Mouse (Mus musculus) spleen, postnatal 4 days (tissue): ENCODE data around the gene Dclre1b.
A peak's percentile ranks its signal among the peaks of the same experiment; 100 is the strongest.
"Not testable (repeated sequence)": the region's sequence is repeated elsewhere in the genome, so short reads cannot be mapped to it uniquely, and the experiment has no call there.

Experiments
- DNase-seq, 2 experiments: peaks; one replicate each; pipeline ENCODE4 v3.0.0; 2022; ENCODE audit warnings: low spot score in 2 of 2

The Dclre1b gene

GRCm38 (mm10) chr3:103808891-103809798, at the start of gene Dclre1b, which contains the start of the genes Ap4b1 and Gm43064:
Gene Dclre1b, minus strand, starts transcription at chr3:103809444.
Gene Ap4b1, plus strand, starts transcription at chr3:103809520.
Gene Gm43064, plus strand, starts transcription at chr3:103809573.
- peak; percentile 89 to 94 for DNase-seq

DNA sequence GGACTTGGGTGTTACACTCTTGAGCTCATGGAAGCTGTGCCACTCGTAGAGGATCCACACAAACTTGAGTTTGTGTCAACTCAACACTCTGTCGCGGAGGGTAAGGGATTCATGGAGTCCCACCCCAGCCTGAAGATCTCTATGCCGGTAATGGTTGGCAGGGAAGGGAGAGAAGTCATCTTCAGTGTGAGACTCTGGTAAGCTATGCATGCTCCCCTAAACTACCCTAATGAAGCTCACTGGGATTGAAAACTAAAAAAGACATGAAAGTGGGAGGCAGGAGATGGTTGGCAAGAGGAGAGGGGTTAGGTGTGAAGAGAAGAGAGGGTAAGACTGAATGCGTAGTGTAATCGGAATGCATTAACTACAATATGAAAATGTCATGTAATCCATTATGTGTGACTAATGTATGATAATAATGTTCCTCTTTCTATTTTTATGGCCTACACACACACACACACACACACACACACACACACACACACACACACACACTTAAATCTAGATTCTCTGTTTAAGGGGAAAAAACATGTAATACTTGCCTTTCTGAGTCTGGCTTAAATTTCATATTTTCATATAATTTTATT, 48.8 kb upstream of the Dclre1b start:
- DNase-seq: no peak

DNA sequence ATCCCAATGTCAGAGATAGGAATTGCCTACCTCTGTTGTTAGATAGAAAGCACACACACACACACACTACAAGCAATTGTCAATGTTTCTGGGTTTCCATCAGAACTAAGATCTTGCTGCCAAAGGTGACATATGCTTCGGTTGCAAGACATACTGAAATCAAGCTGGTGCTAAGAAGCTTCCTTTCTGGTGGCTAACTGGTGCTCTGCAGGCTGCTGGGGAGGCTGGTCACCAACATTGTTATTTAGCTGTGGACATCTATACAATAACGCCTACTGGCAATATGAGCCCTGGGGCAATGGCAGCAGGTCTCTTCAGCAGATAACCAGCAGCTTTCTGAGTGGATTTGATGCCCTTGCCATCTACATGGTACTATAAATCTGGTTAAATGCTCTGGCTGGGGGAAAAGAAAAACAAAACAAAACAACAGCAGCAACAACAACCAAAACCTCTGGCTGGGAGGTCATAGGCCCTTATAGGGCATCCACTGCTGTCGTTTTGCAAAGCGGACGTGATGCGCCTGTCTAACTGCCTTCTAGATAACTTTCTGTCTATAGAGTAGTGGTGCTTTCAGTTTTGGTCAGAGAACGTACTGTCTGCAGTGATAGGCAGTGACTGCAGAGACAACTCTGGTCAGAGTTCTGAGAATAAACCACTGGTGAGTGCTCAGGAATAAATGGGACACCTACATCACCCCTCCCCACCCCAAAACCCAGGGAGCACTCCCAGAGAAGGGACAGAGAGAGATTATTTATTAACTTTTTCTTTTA, 48.0 kb upstream of the Dclre1b start:
- no peak for DNase-seq

DNA sequence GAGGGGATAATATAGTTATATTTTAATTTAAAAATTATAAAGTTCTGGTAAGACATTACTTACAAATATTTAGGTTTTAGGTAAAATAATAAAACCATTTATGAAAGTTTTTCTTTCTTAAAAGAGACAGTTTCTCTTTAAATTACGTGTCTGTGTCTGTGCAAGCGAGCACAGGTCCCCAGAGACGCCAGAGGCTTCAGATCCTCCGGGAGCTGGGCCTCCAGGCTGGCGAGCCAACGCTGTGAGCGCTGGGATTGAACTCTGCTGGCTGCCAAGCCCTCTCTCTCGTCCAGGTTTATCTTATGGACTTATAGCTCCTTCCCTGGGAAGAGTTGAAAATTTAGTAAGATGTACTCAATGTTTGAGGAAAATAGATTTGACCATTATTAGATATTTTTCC, 44.6 kb upstream of the Dclre1b start:
- no peak for DNase-seq

GRCm38 (mm10) chr3:103852565-103853299, 43.5 kb upstream of the Dclre1b start:
- peak; percentile 71 to 81 for DNase-seq

DNA sequence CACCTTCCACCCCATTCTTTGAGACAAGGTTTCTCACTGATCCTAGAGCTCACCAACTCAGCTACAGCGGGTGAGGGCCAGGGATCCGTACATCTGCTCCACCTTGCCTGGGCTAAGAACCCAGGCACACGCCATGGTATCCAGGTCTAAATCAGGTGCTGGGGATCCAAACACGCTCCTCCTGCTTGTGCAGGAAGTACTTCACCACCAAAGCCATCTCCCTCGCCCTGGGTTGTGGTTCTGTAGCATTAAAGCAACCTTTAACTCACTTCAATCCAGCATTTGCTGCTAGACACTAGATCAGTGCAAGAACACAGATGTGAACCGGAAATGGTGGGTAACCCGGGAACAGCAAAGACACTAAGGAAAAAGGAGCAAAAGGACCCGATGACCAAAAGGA, 42.6 kb upstream of the Dclre1b start:
- no peak for DNase-seq

- no peak for DNase-seq
Observed at GRCm38 (mm10) chr3:103851481-103851880, 42.2 kb upstream of the Dclre1b start.

- DNase-seq: no peak
Observed at GRCm38 (mm10) chr3:103850644-103851363, 41.6 kb upstream of the Dclre1b start.

DNA sequence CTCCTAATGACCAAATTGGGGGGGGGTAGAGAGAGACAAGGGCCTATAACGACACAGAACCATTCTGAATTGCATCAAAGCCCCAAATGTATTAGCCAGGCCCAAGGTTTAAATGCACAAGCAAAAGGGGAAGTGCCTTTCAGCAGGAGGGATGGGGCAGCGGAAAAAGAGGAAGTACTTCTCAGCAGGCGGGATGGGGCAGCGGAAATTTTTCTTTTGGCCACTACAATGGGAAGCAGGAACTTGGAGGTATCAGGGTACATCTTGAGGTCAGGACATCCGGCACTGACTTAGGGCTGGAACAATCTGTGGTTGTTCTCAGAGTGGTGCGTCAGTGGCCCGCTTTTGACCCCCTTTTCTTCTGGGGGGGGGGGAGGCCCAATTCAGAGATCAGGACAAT, 31.7 kb upstream of the Dclre1b start:
- not testable (repeated sequence) for DNase-seq

DNA sequence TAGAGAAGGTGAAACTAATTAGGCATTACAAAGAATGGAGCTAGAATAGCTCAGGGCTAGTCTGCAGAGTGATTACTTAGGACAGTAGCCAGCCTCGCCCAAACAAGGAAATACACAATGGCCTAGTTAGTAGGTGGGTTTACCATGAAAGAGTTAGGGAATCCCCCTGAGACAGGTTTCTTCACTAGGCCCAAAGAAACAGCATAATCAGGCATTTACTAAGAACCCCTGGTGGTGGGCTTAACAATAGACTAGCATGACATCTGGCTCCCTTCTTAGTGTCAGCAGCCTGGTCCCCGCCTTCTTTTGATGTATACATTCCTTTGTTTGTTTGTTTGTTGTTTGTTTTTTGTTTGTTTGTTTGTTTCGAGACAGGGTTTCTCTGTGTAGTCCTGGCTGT, 31.0 kb upstream of the Dclre1b start:
- not testable (repeated sequence) for DNase-seq

- DNase-seq: no peak
Observed at GRCm38 (mm10) chr3:103839711-103840110, 30.5 kb upstream of the Dclre1b start.

- DNase-seq: no peak
Observed at GRCm38 (mm10) chr3:103836453-103836852, 27.2 kb upstream of the Dclre1b start.

- no peak for DNase-seq
Observed at GRCm38 (mm10) chr3:103835951-103836310, 26.7 kb upstream of the Dclre1b start.

- DNase-seq: no peak
Observed at GRCm38 (mm10) chr3:103835272-103835950, 26.2 kb upstream of the Dclre1b start.

DNA sequence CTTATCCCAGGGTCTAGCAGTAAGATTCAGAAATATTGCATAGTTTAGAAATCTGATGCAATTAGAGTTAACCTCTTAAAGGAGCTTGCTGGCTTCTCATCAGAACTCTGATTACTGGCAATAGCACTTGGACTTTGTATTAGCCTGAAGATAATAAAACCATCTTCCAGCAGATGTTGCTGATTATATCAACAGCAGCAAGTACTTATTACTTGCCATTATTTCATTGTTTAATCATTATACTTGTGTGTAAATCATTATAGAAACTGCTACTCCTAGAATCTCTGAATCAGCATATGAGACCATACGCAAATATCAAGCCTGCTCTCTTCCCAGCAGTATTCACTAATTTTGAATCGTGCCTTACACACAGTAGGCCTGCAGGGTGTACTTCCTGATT, 24.8 kb upstream of the Dclre1b start:
- DNase-seq: no peak

DNA sequence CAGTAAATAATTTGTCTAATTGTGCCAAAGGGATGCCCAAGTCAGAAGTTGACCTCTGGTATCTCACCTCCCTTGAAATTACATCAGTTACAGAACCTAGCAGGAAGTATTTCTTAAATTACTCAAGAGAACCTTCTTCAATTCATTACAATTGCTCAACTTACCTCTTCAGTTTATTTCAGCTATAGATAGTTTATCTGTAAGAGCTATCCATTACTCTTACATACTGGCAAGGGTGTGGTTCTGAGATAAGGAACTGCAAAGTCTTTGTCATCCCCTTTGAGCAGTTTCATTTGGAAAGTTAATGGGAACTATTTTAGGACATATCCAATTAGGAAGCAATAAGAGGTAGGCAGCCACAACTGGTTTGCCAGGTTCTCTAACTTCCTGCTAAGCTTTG, 23.2 kb upstream of the Dclre1b start, which contains the start of gene Bcl2l15:
Gene Bcl2l15 (plus strand): TSS at position 176 of the 400 bp plus-strand sequence.
- DNase-seq: no peak

DNA sequence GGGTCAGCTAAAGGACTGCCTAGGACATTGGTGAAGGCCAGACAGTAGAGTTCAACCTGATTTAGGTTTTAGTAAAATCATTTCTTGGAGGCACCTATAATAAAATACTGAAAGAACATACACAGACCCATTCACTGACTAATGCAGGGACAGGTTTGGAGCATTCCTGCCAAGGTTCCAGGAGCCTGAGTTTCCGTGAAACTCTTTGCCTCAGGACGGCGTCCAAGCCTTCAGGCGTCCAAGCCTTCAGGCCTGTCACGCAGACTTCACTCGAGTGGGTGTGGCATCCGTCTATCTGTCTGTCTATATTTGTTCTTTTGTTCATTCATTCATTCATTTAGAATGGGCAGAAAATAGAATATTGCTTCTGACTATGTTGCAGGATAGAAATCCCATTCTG, 21.9 kb upstream of the Dclre1b start:
- no peak for DNase-seq

DNA sequence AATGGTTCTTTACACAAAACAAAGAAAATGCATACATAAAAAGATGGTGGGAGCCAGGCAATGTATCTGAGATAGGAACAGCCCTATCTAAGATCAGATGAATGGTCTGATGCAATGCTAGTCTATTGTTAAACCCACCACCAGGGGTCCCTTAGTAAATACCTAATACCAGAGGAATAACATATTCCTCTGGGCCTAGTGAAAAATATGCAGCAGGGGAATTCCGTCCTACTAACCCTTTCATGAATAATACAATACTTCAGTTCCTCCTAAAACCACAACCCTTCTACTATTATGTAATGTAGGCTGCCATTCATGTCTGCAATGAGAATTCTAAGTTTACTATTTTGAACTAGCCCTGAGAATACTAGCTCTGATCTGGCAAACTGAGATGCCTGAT, 21.4 kb upstream of the Dclre1b start:
- not testable (repeated sequence) for DNase-seq

- DNase-seq: no peak
Observed at GRCm38 (mm10) chr3:103829036-103829435, 19.8 kb upstream of the Dclre1b start.

DNA sequence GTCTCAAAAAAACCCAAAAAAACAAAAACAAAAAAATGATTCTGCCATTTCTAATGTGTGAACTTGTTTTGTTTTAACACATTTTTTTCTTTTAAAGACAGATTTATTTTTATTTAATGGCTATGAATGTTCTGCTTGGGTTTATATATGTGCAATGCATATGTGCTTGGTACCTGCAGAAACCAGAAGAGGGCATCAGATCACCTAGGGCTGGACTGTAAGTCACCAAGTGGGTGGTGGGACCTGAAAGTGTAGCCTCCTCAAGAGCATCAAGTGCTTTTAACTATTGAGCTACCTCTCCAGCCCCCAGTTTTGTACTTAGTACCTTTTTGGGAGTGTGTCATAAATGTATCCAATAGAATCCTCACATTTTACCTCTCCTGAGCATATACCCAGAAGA, 18.3 kb upstream of the Dclre1b start:
- no peak for DNase-seq
